Mouse (Mus musculus) thymus, postnatal 36 days (tissue): ENCODE measurements around the gene Morc2b.
"Not testable (repeated sequence)": the region's sequence is repeated elsewhere in the genome, so short reads cannot be mapped to it uniquely, and the experiment has no call there.

ENCODE experiments used
- DNase-seq, 2 experiments: peaks; one replicate each; pipeline ENCODE4 v3.0.0; 2022; ENCODE audit warnings: mixed read lengths in 2 of 2

Gene Morc2b

DNA sequence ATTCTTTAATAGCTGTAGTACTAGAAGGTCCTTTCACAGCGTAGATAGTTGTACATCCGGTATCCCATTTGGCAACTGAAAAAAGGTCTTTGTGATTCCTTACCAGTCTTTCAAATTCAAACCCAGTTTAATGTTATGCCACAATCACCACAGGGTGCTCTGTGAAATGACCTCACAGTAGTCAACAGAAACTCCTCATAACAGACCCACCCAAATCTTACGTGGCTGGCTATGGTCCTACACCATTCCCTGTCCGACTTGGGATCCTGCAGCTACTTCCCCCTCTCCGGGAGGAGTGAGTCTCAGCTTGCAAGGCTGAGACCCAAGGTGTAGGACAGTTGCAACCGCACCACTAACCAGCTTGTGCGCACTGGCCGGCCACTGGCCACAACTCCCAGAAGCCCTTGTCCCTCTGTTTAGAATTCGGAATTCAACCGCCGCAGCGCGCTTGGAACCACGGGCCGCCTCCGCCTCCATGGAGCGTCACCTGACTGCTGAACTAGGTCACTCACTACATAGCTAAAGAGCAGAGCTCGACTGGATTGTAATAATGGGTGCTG, at the start of gene Morc2b:
TSS of gene Morc2b (minus strand) at position 423 of the 560 bp plus-strand sequence.
- DNase-seq: no peak

DNA sequence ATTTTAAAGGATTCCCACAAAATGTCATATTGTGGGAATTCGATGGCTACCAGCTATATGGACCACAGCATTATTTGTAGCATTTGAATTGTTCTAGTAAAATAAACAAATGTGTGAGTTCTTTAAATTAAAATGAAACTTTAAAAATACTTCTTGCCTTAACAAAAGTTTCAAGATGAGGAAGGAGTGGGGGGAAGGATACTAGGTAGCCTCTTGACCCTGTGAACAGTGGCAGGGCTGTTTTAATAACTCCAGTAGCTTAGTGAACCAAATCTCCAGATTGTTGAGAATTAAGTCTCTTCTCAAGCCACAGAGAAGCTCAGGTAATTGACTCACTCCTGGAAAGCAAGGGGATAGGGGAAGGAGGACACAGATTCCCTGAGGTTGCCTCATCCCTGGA, 28.7 kb upstream of the Morc2b start, which contains the start of gene Olfr55:
TSS of gene Olfr55 (plus strand) at position 301 of the 400 bp plus-strand sequence.
- not testable (repeated sequence) for DNase-seq

DNA sequence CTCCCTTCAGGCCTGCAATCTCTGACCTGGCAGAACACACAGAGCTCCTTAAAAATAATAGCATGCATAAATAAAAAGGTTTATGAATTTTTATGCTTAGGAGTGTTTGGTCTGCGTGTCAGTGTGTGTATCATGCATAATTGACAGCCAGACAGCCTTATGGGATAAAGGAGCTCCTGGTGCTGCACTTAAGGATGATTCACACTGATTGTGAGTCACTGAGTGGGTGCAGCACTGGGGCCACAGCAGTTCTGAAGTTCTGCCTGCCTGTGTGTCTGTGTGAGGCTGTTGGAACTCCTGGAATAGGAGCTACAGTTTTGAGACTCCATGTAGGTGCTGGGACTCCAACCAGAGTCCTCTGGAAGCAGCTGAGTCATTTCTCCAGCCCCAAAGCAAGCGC, 13.2 kb downstream of the Morc2b start:
- no peak for DNase-seq

DNA sequence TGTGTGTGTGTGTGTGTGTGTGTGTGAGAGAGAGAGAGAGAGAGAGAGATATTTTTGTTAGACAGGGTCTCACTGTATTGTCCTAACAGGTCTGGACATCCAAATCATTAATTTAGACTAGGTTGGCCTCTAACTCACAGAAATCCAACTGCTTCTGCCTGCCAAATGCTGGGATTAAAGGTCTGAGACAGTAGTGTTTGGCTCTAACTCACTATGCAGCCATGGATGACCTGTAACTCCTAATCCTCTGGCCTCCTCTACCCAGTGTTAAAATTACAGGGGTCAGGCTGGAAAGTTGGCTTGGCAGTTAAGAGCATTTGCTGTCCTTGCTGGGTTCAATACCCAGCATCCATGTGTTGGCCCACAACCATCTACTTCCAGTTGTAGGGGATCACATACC, 14.9 kb downstream of the Morc2b start:
- DNase-seq: no peak

DNA sequence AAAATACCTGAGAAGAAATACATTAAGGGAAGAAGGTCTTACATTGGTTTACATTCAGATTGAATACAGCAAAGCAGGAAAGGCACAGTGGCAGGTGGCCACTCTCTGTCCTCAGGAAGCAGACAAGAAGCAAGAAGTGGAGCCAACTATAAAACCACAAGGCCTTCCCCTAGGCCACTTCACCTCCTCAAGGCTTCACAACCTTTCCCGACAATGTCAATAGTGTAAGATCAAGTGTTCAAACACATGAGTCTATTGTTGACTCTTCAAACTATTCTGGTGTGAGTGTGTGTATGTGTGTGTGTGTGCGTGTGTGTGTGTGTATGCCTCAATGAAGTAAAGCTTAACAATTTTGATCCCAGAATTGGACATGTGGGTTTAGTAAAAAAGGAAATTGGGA, 42.1 kb downstream of the Morc2b start:
- no peak for DNase-seq

DNA sequence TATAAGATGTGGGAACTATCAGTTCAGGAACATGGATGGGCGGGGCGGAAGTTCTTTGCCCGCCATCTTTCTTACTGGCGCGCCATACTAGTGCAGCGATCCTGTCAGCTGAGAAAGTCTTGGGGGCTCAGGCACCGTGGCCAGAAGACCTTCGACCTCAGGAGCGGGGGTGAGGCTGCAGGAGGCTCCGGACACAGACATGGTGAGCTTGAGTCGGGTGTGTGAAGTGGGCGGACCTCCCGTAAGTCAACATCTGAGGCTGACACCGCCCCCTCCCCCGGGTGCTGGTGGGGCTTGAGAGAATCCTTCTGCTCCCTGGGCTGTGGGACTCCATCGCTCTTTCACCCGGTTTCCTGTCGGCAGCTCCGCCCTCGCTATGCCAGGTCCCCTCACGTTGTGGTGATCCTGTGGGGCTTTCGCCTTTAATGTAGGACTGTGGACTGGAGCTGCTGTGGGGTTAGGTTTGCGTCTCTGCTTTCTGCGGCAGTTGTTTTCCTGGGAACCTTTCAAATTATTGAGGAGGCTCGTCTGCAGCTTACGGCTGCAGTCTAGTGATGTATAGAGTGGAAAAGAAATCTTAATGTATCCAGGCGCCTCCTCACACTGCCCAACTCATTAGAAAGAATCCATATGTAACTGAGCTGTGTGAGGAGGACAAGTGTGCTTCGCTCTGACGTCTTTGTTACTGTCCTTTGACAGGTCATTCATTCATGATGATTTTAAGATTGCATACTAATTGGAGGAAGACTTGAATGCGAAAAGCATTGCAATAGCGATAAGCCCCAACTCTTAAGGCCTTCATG, 46.9 kb downstream of the Morc2b start:
- peak; percentile 71 to 74 for DNase-seq

DNA sequence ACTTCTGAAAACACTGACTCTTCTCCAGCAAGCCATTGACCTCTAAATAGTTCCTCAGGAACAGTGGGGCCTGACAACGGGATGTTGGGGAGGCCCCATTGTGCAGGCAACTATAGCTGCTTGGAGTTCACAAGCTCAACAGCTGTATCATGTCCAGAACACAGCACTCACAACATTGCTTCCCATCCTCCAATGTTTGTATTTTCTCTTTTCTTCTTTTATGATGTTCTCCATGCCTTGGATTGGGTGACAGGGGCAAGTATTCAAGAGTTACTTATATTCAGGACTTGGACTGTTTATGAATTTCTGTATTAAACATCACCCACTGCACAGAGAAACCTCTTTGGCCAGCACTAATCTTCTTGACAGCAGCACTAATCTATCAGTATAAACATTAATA, 47.9 kb downstream of the Morc2b start:
- no peak for DNase-seq

DNA sequence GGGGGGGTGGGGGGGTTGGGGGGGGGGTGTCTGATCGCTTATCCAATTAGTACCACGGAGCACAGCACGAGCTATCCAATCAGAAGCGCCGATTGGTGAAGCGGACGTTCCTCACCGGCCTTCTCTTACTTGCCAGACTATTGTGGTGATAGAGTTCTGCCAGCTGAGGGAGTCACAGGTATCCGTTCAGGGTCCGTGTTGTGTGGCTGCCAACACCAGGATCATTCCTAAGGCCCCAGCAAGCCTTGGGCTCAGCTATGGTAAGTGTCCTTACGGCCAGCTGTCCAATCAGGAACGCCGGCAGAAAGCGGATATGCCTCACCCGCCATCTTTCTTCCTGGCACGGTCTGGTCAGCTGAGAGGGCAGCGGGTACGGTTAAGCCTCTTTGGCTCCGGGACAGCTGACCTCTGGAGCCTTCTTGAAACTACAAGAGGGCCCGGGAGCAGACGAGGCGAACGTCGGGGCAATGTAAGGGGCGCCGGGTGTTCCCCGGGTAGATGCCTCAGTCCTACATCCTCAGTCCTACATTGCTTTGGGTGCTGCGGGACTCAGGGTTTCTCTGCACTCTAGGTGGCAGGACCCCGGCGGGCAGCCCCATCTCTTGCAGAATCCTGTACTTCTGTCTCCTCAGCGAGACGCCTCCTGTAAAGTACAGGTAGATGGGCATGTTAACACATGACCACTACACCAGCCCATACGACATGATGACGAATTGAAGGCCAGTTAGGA, 50.1 kb downstream of the Morc2b start, which contains the start of gene Zfp563:
TSS of gene Zfp563 (plus strand) at position 91 of the 730 bp plus-strand sequence.
- peak; percentile 83 to 88 for DNase-seq

DNA sequence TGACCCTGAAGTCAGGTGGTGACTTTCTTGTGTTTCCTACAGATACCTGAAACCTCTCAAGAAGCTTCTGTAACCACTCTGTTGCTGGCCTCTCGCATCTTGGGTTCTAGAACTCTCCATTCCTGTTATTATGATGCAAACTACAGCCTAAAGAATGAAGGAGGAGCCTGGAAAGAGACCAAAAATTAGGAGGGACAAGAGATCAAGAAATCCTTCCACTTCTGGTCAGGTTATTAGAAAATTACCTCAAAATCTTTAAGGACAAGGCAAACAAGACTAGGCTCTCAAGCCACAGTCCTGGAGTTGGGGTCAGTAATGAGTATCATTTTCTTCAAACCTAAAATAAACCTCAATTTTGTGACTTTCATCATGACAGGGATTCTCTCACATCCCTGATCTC, 71.5 kb downstream of the Morc2b start, which contains the start of gene 4921501E09Rik:
TSS of gene 4921501E09Rik (minus strand) at position 101 of the 400 bp plus-strand sequence.
- DNase-seq: no peak
